Mouse (Mus musculus): ENCODE measurements around the gene Ano6. TPM values are rescaled to one million over a fixed set of nuclear protein-coding genes. Genes with fewer than 3 reads are reported as not detected.
A peak's percentile ranks its signal among the peaks of the same experiment; 100 is the strongest.

Ano6 gene
- polyA plus RNA-seq, 1 experiment from 2014 or later, result 57.3 TPM

- H3K27me3 ChIP-seq (replicated peaks; ENCODE audit: control insufficient read depth, insufficient read depth, low read length), result no peaks in the 10 kb centered on the region
- H3K4me3 ChIP-seq (ENCODE audit: low read depth, low read length), result no peak overlapping the region
- no peak overlapping the region for H3K4me2 ChIP-seq (ENCODE audit: low read depth, low read length)
- H3K36me3 ChIP-seq (ENCODE audit: control insufficient read depth, insufficient read depth, low read length), result peaks cover 43% of the 10 kb centered on the region
- peaks cover 3% of the 10 kb centered on the region for H3K4me1 ChIP-seq (ENCODE audit: control insufficient read depth, insufficient read depth, low read length)
- no peak for ATAC-seq (ENCODE audit: low read depth)
- WGBS, result 82% methylated on average over 5 of the region's 5 CpGs
- no peak for DNase-seq (ENCODE audit: low spot score)
- no peaks in the 10 kb centered on the region for H3K9me3 ChIP-seq (ENCODE audit: control insufficient read depth, low read length)
- H3K27ac ChIP-seq (replicated peaks; ENCODE audit: low read depth, low read length), result peak overlapping the region; percentile 55; the same call in 1 of the 2 replicates
- H3K9ac ChIP-seq (ENCODE audit: low read depth, low read length), result no peak overlapping the region
These were observed 141.7 kb downstream of the Ano6 start for GRCm38 (mm10) chr15:95932358-95932757.

- H3K36me3 ChIP-seq (ENCODE audit: control insufficient read depth, insufficient read depth, low read length), result peaks cover 28% of the 10 kb centered on the region
- H3K27me3 ChIP-seq (replicated peaks; ENCODE audit: control insufficient read depth, insufficient read depth, low read length), result no peaks in the 10 kb centered on the region
- no peak for ATAC-seq (ENCODE audit: low read depth)
- no peak for DNase-seq (ENCODE audit: low spot score)
- no peak overlapping the region for H3K9ac ChIP-seq (ENCODE audit: low read depth, low read length)
- H3K4me2 ChIP-seq (ENCODE audit: low read depth, low read length), result no peak overlapping the region
- H3K4me1 ChIP-seq (ENCODE audit: control insufficient read depth, insufficient read depth, low read length), result peaks cover 3% of the 10 kb centered on the region
- WGBS, result 72% methylated on average over 11 of the region's 11 CpGs
- H3K9me3 ChIP-seq (ENCODE audit: control insufficient read depth, low read length), result 0 out of 2 replicates have a peak, but pooled peaks cover 8% of the 10 kb centered on the region
- H3K4me3 ChIP-seq (ENCODE audit: low read depth, low read length), result no peak overlapping the region
- H3K27ac ChIP-seq (replicated peaks; ENCODE audit: low read depth, low read length), result no peak overlapping the region
These were observed 144.5 kb downstream of the Ano6 start for GRCm38 (mm10) chr15:95935141-95935540.

- no peak for DNase-seq (ENCODE audit: low spot score)
- 60% methylated on average over 4 of the region's 4 CpGs for WGBS
- Histone ChIP-seq H3K36me3 (ENCODE audit: control insufficient read depth, insufficient read depth, low read length) (peaks cover 54% of the 10 kb centered on the region), H3K9ac (ENCODE audit: low read depth, low read length) (no peak overlapping the region), H3K4me2 (ENCODE audit: low read depth, low read length) (no peak overlapping the region), H3K4me3 (ENCODE audit: low read depth, low read length) (no peak overlapping the region), H3K27me3 (replicated peaks; ENCODE audit: control insufficient read depth, insufficient read depth, low read length) (no peaks in the 10 kb centered on the region), H3K4me1 (ENCODE audit: control insufficient read depth, insufficient read depth, low read length) (peaks cover 5% of the 10 kb centered on the region; the same call in 1 of the 2 replicates), H3K27ac (replicated peaks; ENCODE audit: low read depth, low read length) (no peak overlapping the region), H3K9me3 (ENCODE audit: control insufficient read depth, low read length) (0 out of 2 replicates have a peak, but pooled peaks cover 8% of the 10 kb centered on the region)
- no peak for ATAC-seq (ENCODE audit: low read depth)
These were observed 152.8 kb downstream of the Ano6 start for GRCm38 (mm10) chr15:95943470-95943869.

- WGBS, result 71% methylated on average over 6 of the region's 6 CpGs
- Histone ChIP-seq H3K27me3 (replicated peaks; ENCODE audit: control insufficient read depth, insufficient read depth, low read length) (no peaks in the 10 kb centered on the region), H3K4me2 (ENCODE audit: low read depth, low read length) (no peak overlapping the region), H3K4me1 (ENCODE audit: control insufficient read depth, insufficient read depth, low read length) (peaks cover 5% of the 10 kb centered on the region; the same call in 1 of the 2 replicates), H3K9ac (ENCODE audit: low read depth, low read length) (no peak overlapping the region), H3K36me3 (ENCODE audit: control insufficient read depth, insufficient read depth, low read length) (peaks cover 54% of the 10 kb centered on the region), H3K4me3 (ENCODE audit: low read depth, low read length) (no peak overlapping the region), H3K27ac (replicated peaks; ENCODE audit: low read depth, low read length) (no peak overlapping the region), H3K9me3 (ENCODE audit: control insufficient read depth, low read length) (0 out of 2 replicates have a peak, but pooled peaks cover 3% of the 10 kb centered on the region)
- DNase-seq (ENCODE audit: low spot score) (no peak), ATAC-seq (ENCODE audit: low read depth) (no peak)
These were observed 153.7 kb downstream of the Ano6 start for GRCm38 (mm10) chr15:95944299-95944698.

GRCm38 (mm10) chr15:95945951-95946708, 155.5 kb downstream of the Ano6 start:
- peaks cover 68% of the 10 kb centered on the region for H3K36me3 ChIP-seq (ENCODE audit: control insufficient read depth, insufficient read depth, low read length)
- H3K9me3 ChIP-seq (ENCODE audit: control insufficient read depth, low read length), result no peaks in the 10 kb centered on the region
- DNase-seq (ENCODE audit: low spot score) (no peak), ATAC-seq (ENCODE audit: low read depth) (no peak)
- WGBS, result 54% methylated on average over 11 of the region's 11 CpGs
- no peak overlapping the region for H3K4me2 ChIP-seq (ENCODE audit: low read depth, low read length)
- no peaks in the 10 kb centered on the region for H3K27me3 ChIP-seq (replicated peaks; ENCODE audit: control insufficient read depth, insufficient read depth, low read length)
- no peak overlapping the region for H3K27ac ChIP-seq (replicated peaks; ENCODE audit: low read depth, low read length)
- H3K4me3 ChIP-seq (ENCODE audit: low read depth, low read length), result no peak overlapping the region
- H3K9ac ChIP-seq (ENCODE audit: low read depth, low read length), result no peak overlapping the region
- H3K4me1 ChIP-seq (ENCODE audit: control insufficient read depth, insufficient read depth, low read length), result peaks cover 5% of the 10 kb centered on the region; the same call in 1 of the 2 replicates

- H3K4me1 ChIP-seq (ENCODE audit: control insufficient read depth, insufficient read depth, low read length), result peaks cover 7% of the 10 kb centered on the region; the same call in 1 of the 2 replicates
- H3K27ac ChIP-seq (replicated peaks; ENCODE audit: low read depth, low read length), result no peak overlapping the region
- no peak for DNase-seq (ENCODE audit: low spot score)
- H3K27me3 ChIP-seq (replicated peaks; ENCODE audit: control insufficient read depth, insufficient read depth, low read length), result no peaks in the 10 kb centered on the region
- no peak overlapping the region for H3K4me3 ChIP-seq (ENCODE audit: low read depth, low read length)
- WGBS, result 95% methylated on average over 18 of the region's 18 CpGs
- H3K9me3 ChIP-seq (ENCODE audit: control insufficient read depth, low read length), result no peaks in the 10 kb centered on the region
- no peak overlapping the region for H3K4me2 ChIP-seq (ENCODE audit: low read depth, low read length)
- ATAC-seq (ENCODE audit: low read depth), result no peak
- peaks cover 61% of the 10 kb centered on the region for H3K36me3 ChIP-seq (ENCODE audit: control insufficient read depth, insufficient read depth, low read length)
- H3K9ac ChIP-seq (ENCODE audit: low read depth, low read length), result no peak overlapping the region
These were observed 157.8 kb downstream of the Ano6 start for GRCm38 (mm10) chr15:95948411-95948810.

- no peak for ATAC-seq (ENCODE audit: low read depth)
- Histone ChIP-seq H3K36me3 (ENCODE audit: control insufficient read depth, insufficient read depth, low read length) (peaks cover 64% of the 10 kb centered on the region), H3K4me1 (ENCODE audit: control insufficient read depth, insufficient read depth, low read length) (peaks cover 7% of the 10 kb centered on the region; the same call in 1 of the 2 replicates)
These were observed 158.7 kb downstream of the Ano6 start for GRCm38 (mm10) chr15:95949336-95949735.

GRCm38 (mm10) chr15:95951497-95951896, 160.9 kb downstream of the Ano6 start:
- H3K4me2 ChIP-seq (ENCODE audit: low read depth, low read length), result no peak overlapping the region
- H3K4me1 ChIP-seq (ENCODE audit: control insufficient read depth, insufficient read depth, low read length), result 0 out of 2 replicates have a peak, but pooled peaks cover 2% of the 10 kb centered on the region
- H3K36me3 ChIP-seq (ENCODE audit: control insufficient read depth, insufficient read depth, low read length), result peaks cover 70% of the 10 kb centered on the region
- H3K27ac ChIP-seq (replicated peaks; ENCODE audit: low read depth, low read length), result no peak overlapping the region
- H3K27me3 ChIP-seq (replicated peaks; ENCODE audit: control insufficient read depth, insufficient read depth, low read length), result no peaks in the 10 kb centered on the region
- H3K9me3 ChIP-seq (ENCODE audit: control insufficient read depth, low read length), result no peaks in the 10 kb centered on the region
- DNase-seq (ENCODE audit: low spot score) (no peak), ATAC-seq (ENCODE audit: low read depth) (no peak)
- no peak overlapping the region for H3K4me3 ChIP-seq (ENCODE audit: low read depth, low read length)
- 55% methylated on average over 5 of the region's 5 CpGs for WGBS
- H3K9ac ChIP-seq (ENCODE audit: low read depth, low read length), result 0 out of 2 replicates have a peak overlapping the region, but pooled peaks have one; percentile 14

More at GRCm38 (mm10) chr15:95949336-95949735, 158.7 kb downstream of the Ano6 start:
- H3K27ac ChIP-seq (replicated peaks; ENCODE audit: low read depth, low read length), result no peak overlapping the region
- no peaks in the 10 kb centered on the region for H3K27me3 ChIP-seq (replicated peaks; ENCODE audit: control insufficient read depth, insufficient read depth, low read length)
- H3K4me3 ChIP-seq (ENCODE audit: low read depth, low read length), result no peak overlapping the region
- no peak overlapping the region for H3K9ac ChIP-seq (ENCODE audit: low read depth, low read length)
- no peak for DNase-seq (ENCODE audit: low spot score)
- no peaks in the 10 kb centered on the region for H3K9me3 ChIP-seq (ENCODE audit: control insufficient read depth, low read length)
- WGBS, result 91% methylated on average over 13 of the region's 13 CpGs
- no peak overlapping the region for H3K4me2 ChIP-seq (ENCODE audit: low read depth, low read length)

All from embryonic facial prominence, embryonic 14.5 days (tissue).